Mouse (Mus musculus): ENCODE measurements around the gene Specc1. TPM values are rescaled to one million over a fixed set of nuclear protein-coding genes. Genes with fewer than 3 reads are reported as not detected.

Gene Specc1
- polyA plus RNA-seq, 1 experiment from 2014 or later = 14.3 TPM

DNA sequence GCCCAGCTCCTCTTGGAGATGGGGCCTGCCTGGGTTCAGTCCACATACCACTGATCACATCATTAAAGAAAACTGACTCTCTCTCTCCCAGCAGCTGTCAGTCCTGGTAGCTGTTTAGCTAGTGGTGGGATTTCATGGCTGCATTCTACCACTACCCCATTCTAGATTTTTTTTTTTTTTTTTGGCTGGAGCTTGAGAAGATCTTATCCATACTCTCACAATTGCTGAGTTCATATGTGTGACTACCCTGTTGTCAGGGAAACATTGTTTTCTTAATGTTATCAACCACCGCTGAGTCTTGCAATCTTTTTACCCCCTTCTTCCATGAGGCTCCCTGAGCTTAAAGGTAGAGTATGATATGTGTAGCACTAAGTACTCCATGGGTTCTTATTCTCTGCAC lies 246.1 kb downstream of the Specc1 start:
- H3K4me3 ChIP-seq (ENCODE audit: low read length) = no peak overlapping the region
- no peak overlapping the region for H3K4me2 ChIP-seq (ENCODE audit: low read length)
- H3K36me3 ChIP-seq (ENCODE audit: control insufficient read depth, insufficient read depth, low read length) = no peaks in the 10 kb centered on the region
- no peaks in the 10 kb centered on the region for H3K9me3 ChIP-seq (ENCODE audit: control insufficient read depth, low read length)
- WGBS = 97% methylated on average over 1 of the region's 1 CpGs
- no peaks in the 10 kb centered on the region for H3K4me1 ChIP-seq (ENCODE audit: control insufficient read depth, insufficient read depth, low read depth, low read length)
- H3K27ac ChIP-seq (ENCODE audit: low read depth, low read length) = no peak overlapping the region
- H3K27me3 ChIP-seq (replicated peaks; ENCODE audit: control insufficient read depth, insufficient read depth, low read length) = no peaks in the 10 kb centered on the region
- ATAC-seq = no peak
- no peak overlapping the region for H3K9ac ChIP-seq (ENCODE audit: low read depth, low read length)

DNA sequence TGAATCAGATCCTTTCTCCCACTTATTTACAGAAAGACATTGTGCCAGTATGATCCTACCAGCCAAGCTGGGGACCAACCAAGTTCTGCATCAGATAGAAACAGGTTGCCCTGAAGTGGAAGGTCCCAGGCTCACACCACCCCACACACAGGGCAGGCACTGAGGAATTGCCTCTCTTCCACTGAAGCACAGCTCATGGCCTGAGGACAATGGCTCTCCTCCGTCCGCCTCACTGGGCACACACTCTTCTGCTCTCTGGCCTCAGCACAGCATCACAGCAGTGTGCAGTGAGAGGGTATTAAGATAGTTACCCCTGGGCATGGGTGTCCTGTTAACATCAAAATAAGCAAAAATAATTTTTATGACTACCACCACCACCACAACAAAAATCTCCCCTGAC lies 252.5 kb downstream of the Specc1 start:
- Histone ChIP-seq H3K9me3 (ENCODE audit: control insufficient read depth, low read length) (no peaks in the 10 kb centered on the region), H3K4me1 (ENCODE audit: control insufficient read depth, insufficient read depth, low read depth, low read length) (no peaks in the 10 kb centered on the region), H3K4me3 (ENCODE audit: low read length) (no peak overlapping the region), H3K36me3 (ENCODE audit: control insufficient read depth, insufficient read depth, low read length) (no peaks in the 10 kb centered on the region), H3K4me2 (ENCODE audit: low read length) (no peak overlapping the region), H3K27ac (ENCODE audit: low read depth, low read length) (no peak overlapping the region), H3K9ac (ENCODE audit: low read depth, low read length) (no peak overlapping the region), H3K27me3 (replicated peaks; ENCODE audit: control insufficient read depth, insufficient read depth, low read length) (no peaks in the 10 kb centered on the region)
- 46% methylated on average over 2 of the region's 2 CpGs for WGBS
- ATAC-seq = no peak

DNA sequence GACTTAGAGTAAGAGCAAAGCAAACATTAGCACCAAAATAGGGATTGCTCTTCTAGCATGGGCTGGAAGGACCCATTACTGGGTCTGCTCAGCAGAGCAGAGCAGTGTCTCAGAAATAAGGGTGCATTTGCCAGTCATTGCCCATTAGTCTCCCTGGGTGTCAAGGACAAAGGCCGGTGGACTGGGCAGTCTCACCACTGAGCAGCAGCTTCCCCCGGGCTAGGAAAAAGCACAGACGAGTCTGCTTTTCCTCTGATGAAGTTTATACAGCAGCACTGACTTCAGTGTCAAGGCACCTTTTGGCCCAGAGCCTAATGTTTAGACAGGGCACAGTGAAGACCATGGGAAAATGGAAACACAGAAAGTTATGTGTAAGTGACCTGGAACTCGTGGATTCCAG lies 253.3 kb downstream of the Specc1 start:
- Histone ChIP-seq H3K9me3 (ENCODE audit: control insufficient read depth, low read length) (no peaks in the 10 kb centered on the region), H3K27ac (ENCODE audit: low read depth, low read length) (no peak overlapping the region), H3K4me3 (ENCODE audit: low read length) (no peak overlapping the region), H3K27me3 (replicated peaks; ENCODE audit: control insufficient read depth, insufficient read depth, low read length) (no peaks in the 10 kb centered on the region), H3K9ac (ENCODE audit: low read depth, low read length) (no peak overlapping the region), H3K4me1 (ENCODE audit: control insufficient read depth, insufficient read depth, low read depth, low read length) (no peaks in the 10 kb centered on the region), H3K4me2 (ENCODE audit: low read length) (no peak overlapping the region), H3K36me3 (ENCODE audit: control insufficient read depth, insufficient read depth, low read length) (no peaks in the 10 kb centered on the region)
- no peak for ATAC-seq
- WGBS = 70% methylated on average over 4 of the region's 4 CpGs

DNA sequence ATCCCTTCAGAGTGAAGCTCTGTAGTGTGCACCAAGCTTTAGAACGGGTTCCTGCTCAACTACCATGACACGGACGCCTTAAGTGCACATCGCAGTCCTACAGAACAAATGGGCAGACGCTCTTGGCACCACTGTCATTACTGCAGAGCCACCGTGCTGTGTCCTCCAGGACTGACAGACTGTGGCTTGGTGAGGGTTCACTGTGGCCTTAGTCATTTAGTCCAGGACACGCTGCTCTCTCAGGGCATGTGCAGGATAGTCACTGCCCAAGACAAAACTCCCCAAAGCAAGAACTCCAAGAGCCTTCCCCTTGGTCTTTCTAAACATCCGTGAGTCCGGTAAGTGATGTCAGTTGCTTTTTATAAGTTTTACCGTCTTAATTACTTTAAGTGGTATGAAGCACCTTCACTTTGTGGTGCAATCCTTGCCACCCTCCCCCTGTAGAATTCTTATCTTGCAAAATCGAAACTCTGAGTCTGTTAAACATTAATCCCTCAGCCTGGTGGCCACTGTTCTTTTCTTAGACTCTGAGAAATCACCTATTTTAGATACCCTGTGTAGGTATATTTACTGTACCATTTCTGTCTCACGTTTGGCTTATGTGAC lies 256.9 kb downstream of the Specc1 start:
- ATAC-seq = no peak
- Histone ChIP-seq H3K9ac (ENCODE audit: low read depth, low read length) (no peak overlapping the region), H3K27ac (ENCODE audit: low read depth, low read length) (no peak overlapping the region), H3K4me3 (ENCODE audit: low read length) (no peak overlapping the region), H3K27me3 (replicated peaks; ENCODE audit: control insufficient read depth, insufficient read depth, low read length) (no peaks in the 10 kb centered on the region), H3K36me3 (ENCODE audit: control insufficient read depth, insufficient read depth, low read length) (no peaks in the 10 kb centered on the region), H3K4me1 (ENCODE audit: control insufficient read depth, insufficient read depth, low read depth, low read length) (no peaks in the 10 kb centered on the region), H3K4me2 (ENCODE audit: low read length) (no peak overlapping the region), H3K9me3 (ENCODE audit: control insufficient read depth, low read length) (no peaks in the 10 kb centered on the region)
- 93% methylated on average over 12 of the region's 12 CpGs for WGBS

DNA sequence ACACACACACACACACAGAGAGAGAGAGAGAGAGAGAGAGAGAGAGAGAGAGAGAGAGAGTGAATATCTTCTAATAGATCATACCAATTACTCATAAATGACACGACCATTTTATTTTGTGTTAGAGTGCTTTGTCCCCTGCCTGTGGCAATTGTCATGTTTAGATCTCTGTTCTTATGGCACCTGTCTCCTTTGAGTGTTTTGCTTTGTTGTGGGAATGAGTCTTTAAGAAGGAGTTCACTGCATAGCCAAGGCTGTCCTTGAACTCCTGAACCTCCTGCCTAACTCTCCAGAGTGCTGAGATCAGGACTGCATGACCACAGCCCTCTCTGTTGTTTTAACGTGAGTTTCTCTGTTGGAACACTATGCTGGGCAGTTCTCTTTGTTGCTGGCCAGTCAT lies 258.5 kb downstream of the Specc1 start:
- 58% methylated on average over 2 of the region's 2 CpGs for WGBS
- ATAC-seq = no peak
- Histone ChIP-seq H3K36me3 (ENCODE audit: control insufficient read depth, insufficient read depth, low read length) (no peaks in the 10 kb centered on the region), H3K4me3 (ENCODE audit: low read length) (no peak overlapping the region), H3K27ac (ENCODE audit: low read depth, low read length) (no peak overlapping the region), H3K4me2 (ENCODE audit: low read length) (no peak overlapping the region), H3K4me1 (ENCODE audit: control insufficient read depth, insufficient read depth, low read depth, low read length) (no peaks in the 10 kb centered on the region), H3K9ac (ENCODE audit: low read depth, low read length) (no peak overlapping the region), H3K9me3 (ENCODE audit: control insufficient read depth, low read length) (no peaks in the 10 kb centered on the region), H3K27me3 (replicated peaks; ENCODE audit: control insufficient read depth, insufficient read depth, low read length) (no peaks in the 10 kb centered on the region)

DNA sequence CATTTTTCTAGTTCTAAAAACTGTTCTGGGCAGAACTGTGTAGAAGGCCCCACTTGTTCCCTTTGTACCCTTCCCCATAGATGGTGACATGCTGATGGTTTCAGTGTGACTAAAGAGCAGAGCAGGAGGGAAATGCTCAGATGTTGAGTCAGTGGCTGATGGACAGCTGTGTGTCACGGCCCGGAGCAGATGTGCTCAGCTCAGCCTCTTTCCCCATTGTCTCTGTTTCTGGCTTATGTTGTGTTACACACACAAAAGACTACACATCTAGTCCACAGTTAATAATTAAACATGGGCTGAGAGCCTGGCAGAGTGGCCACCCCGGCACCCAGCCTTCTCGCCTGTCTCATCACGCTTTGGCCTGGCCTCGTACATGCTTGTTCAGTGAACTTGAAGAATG lies 261.2 kb downstream of the Specc1 start:
- H3K27ac ChIP-seq (ENCODE audit: low read depth, low read length) = no peak overlapping the region
- H3K4me2 ChIP-seq (ENCODE audit: low read length) = no peak overlapping the region
- no peak overlapping the region for H3K9ac ChIP-seq (ENCODE audit: low read depth, low read length)
- no peak for ATAC-seq
- no peaks in the 10 kb centered on the region for H3K4me1 ChIP-seq (ENCODE audit: control insufficient read depth, insufficient read depth, low read depth, low read length)
- 58% methylated on average over 6 of the region's 6 CpGs for WGBS
- H3K36me3 ChIP-seq (ENCODE audit: control insufficient read depth, insufficient read depth, low read length) = no peaks in the 10 kb centered on the region
- H3K4me3 ChIP-seq (ENCODE audit: low read length) = no peak overlapping the region
- no peaks in the 10 kb centered on the region for H3K27me3 ChIP-seq (replicated peaks; ENCODE audit: control insufficient read depth, insufficient read depth, low read length)
- no peaks in the 10 kb centered on the region for H3K9me3 ChIP-seq (ENCODE audit: control insufficient read depth, low read length)

DNA sequence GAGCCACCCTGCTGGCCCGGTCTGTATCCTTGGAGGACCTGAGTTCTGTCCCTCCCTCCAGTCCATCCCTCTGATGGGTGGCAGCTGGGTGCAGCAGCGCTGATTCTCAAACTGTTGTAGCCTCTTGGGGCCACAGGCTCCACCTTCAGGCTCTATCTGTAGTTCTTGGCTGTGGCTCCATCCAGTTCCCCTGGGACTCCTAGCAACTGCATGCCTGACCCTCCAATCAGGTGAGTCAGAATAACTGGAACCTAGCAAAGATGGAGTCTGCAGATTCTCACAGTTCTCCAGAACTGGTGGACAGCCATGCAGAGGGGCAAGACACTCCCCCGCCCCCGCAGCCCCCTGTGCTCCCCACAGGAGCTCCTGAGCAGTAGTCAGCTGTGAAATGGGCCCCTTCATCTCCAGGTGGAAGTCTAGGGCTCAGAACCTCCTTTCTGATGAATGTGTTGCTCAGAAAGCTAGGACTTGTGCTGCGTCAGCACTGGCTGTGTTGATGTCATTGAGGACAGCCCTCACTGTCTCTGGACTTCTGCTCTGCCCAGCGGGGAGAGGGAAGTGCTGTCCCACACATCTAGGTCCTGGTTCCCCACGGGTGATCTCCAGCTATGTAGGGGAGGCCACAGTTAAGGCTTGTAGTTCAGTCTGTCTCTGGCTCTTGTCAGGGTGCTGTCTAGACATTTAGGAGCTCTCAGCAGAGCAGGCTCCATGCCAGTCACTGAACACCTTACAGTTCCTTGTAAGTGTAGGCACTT lies 264.4 kb downstream of the Specc1 start:
- H3K9me3 ChIP-seq (ENCODE audit: control insufficient read depth, low read length) = no peaks in the 10 kb centered on the region
- no peaks in the 10 kb centered on the region for H3K4me1 ChIP-seq (ENCODE audit: control insufficient read depth, insufficient read depth, low read depth, low read length)
- WGBS = 83% methylated on average over 7 of the region's 7 CpGs
- H3K27me3 ChIP-seq (replicated peaks; ENCODE audit: control insufficient read depth, insufficient read depth, low read length) = no peaks in the 10 kb centered on the region
- H3K36me3 ChIP-seq (ENCODE audit: control insufficient read depth, insufficient read depth, low read length) = no peaks in the 10 kb centered on the region
- H3K9ac ChIP-seq (ENCODE audit: low read depth, low read length) = no peak overlapping the region
- no peak overlapping the region for H3K4me2 ChIP-seq (ENCODE audit: low read length)
- H3K27ac ChIP-seq (ENCODE audit: low read depth, low read length) = no peak overlapping the region
- ATAC-seq = no peak
- H3K4me3 ChIP-seq (ENCODE audit: low read length) = no peak overlapping the region

DNA sequence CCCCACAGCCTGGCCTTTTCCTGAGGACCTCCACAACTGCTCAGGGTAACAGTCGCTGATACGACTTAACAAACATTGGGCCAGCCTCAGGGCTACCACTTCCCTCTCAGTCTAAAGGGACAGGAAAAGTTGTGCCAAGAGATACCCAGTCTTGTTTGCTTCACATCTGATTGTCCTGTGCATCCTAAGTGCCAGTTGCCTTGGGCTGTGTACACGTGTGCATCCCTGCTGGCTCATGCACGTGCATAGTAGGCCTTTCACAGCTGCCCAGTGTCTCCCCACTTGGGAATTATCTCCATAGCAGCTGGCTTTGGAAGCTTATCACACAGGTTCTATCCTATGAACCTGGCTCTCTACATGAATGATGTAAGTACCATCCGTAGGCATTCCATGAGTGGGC lies 266.9 kb downstream of the Specc1 start:
- no peak for ATAC-seq
- no peaks in the 10 kb centered on the region for H3K9me3 ChIP-seq (ENCODE audit: control insufficient read depth, low read length)
- 89% methylated on average over 5 of the region's 5 CpGs for WGBS
- H3K4me3 ChIP-seq (ENCODE audit: low read length) = no peak overlapping the region
- no peak overlapping the region for H3K9ac ChIP-seq (ENCODE audit: low read depth, low read length)
- H3K36me3 ChIP-seq (ENCODE audit: control insufficient read depth, insufficient read depth, low read length) = no peaks in the 10 kb centered on the region
- H3K27me3 ChIP-seq (replicated peaks; ENCODE audit: control insufficient read depth, insufficient read depth, low read length) = no peaks in the 10 kb centered on the region
- no peak overlapping the region for H3K4me2 ChIP-seq (ENCODE audit: low read length)
- H3K27ac ChIP-seq (ENCODE audit: low read depth, low read length) = no peak overlapping the region
- no peaks in the 10 kb centered on the region for H3K4me1 ChIP-seq (ENCODE audit: control insufficient read depth, insufficient read depth, low read depth, low read length)

DNA sequence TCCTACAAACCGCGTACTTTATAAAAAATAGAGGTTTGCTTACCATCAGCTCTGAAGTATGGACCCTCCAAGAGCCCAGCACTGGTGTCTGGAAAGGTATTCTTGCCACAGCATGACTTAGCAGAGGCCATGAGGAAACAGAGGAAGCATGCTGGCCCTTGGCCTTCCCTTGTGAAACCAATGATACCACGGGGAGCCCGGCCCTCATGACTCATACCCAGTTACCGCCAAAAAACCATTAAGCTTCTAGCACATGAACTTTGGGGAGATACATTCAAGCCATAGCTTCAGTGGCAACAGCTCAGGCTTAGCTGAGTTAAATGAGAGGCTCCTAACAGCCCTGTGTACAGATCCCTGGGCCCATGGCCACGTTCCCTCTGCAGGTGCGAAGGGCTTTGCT lies 267.4 kb downstream of the Specc1 start:
- H3K4me1 ChIP-seq (ENCODE audit: control insufficient read depth, insufficient read depth, low read depth, low read length) = no peaks in the 10 kb centered on the region
- no peak for ATAC-seq

More for the DNA sequence above, 267.4 kb downstream of the Specc1 start:
- H3K9me3 ChIP-seq (ENCODE audit: control insufficient read depth, low read length) = no peaks in the 10 kb centered on the region
- no peak overlapping the region for H3K4me3 ChIP-seq (ENCODE audit: low read length)
- H3K27ac ChIP-seq (ENCODE audit: low read depth, low read length) = no peak overlapping the region
- H3K4me2 ChIP-seq (ENCODE audit: low read length) = no peak overlapping the region
- no peaks in the 10 kb centered on the region for H3K27me3 ChIP-seq (replicated peaks; ENCODE audit: control insufficient read depth, insufficient read depth, low read length)
- WGBS = 92% methylated on average over 7 of the region's 7 CpGs
- H3K36me3 ChIP-seq (ENCODE audit: control insufficient read depth, insufficient read depth, low read length) = no peaks in the 10 kb centered on the region
- H3K9ac ChIP-seq (ENCODE audit: low read depth, low read length) = no peak overlapping the region

Data from hindbrain, embryonic 16.5 days (tissue).